Mouse (Mus musculus) liver, postnatal 0 days (tissue): ENCODE data around the gene Cggbp1.

Source experiments
- CTCF ChIP-seq: sonication (generic); IDR thresholded peaks from 2 replicates; pipeline ENCODE4 v1.5.1; 2016; ENCODE audit warnings: antibody characterized with exemption, low read depth
- EP300 ChIP-seq: IDR thresholded peaks from 2 replicates; pipeline ENCODE4 v1.6.1; 2016; ENCODE audit warnings: antibody characterized with exemption, low read depth, mild to moderate bottlenecking

DNA sequence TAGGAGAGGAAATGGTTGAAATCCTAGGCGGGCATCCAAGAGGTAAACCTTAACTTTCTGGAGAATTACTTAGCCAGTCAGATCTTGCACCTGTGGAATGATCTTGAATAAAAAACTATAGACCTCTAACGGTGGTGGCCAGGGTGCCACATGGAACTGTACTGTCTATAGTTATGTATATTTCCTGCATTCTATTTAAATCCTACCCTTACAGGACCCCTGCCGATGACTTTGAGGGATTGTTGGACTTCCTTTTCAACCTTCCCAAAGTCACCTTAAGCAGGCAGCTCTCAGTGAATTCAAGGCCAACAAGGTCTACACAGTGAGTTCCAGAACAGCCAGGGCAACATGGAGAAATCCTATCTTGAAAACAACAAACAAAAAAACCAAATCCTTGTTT, 37.7 kb downstream of the Cggbp1 start:
- TF ChIP-seq CTCF, result no peak
- TF ChIP-seq EP300, result no peak
